Mouse (Mus musculus) left cerebral cortex, postnatal 10 days (tissue): ENCODE results near the gene Kcp. TPM values are rescaled to one million over a fixed set of nuclear protein-coding genes. Genes with fewer than 3 reads are reported as not detected.

ENCODE experiments used
- DNase-seq, 2 experiments: peaks; one replicate each; pipeline ENCODE4 v3.0.0; 2021 to 2022; ENCODE audit warnings: low spot score in 2 of 2, mixed read lengths in 1 of 2; ENCODE audit errors: extremely low spot score in 1 of 2
- intact Hi-C: fragments of 180-260 bp; cut with DNase I; formaldehyde crosslinking; loops from one replicate; pipeline ENCODE4 v1.15.1; 2025
- total RNA-seq, 2 experiments: library from RNA; stranded (reverse); gene quantifications; 2 replicates each; pipeline ENCODE4 v1.2.3; 2021

Kcp gene
- 1 to 10 TPM; 6.7 to 8.9 TPM for total RNA-seq

DNA sequence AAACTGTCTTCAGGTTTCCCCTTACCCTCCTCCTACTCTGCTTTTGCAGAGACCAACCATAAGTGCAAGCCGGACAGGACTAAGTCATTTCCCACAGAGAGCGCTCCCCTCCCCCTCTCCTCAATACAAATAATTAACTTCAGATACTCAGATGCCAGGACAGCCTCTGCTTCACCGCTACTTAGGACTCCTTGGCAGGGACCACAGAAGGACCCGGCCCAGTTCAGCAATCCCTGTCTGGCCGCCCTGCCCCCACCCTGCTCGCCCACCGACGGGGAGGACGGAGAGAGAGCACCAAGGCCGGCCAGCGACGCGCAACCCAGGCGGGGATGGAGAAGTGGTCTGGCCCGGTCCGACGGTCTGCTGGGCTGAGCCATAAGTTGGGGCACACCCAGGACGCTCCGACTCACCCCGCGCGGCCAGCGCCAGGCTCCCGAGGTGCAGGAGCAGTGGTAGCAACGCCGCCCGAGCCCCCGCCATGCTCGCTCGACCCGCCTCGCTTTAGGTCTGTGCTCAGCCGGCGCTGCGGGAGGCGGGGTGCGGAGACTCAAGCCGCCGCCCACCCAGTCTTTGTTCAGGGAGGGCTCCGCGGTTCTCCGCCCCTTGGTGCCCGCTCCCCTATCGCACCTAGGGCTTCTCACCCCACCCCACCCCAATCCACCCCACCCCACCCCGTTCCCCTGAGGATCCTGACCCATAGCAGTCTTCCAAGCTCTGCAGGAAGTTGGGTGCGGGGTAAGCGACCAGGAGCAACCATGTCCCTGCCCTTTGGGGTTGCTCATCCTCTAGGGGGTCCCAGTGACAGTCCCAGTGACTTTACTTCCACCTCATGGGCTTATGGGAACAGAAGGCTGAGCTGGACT is at the start of gene Kcp:
Gene Kcp (minus strand): TSS at position 506 of the 863 bp plus-strand sequence.
- peak in 1 of 2 experiments; percentile 67 for DNase-seq
- intact Hi-C loops: no loop called here

DNA sequence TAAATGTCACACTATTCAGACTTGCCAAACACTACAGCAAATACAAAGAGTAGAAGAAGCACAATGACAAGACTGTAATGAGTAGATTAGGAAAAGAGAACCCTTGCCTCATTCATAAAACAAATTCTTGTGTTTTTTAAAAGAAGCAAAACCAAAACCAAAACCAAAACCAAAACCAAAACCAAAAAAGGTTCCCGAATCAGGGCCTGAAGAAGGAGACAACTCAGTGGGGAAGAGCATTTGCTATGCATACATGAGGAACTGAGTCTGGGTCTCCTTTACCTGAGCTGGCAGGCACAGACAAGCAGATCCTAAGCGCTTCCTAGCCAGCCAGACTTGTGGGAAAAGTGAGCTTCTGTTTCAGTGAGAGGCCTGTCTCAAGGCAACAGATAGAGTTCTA is 49.4 kb upstream of the Kcp start:
- DNase-seq: no peak
- intact Hi-C loops: no loop called here

DNA sequence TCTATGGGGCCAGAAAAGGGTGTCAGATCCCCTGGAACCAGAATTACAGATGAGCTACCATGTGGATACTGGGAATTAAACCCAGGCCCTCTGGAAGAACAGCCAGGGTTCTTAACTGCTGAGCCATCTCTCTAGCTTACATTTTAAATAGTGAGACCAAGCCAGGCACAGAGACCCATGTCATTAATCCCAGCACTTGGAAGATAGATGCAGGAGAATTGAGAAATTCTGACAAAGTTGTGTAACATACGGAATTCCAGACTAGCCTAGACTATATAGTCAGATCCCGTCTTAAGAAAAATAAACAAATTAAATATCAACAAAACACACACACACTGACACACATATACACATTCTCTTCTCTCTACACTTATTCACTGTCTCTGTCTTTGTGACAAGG is 44.8 kb upstream of the Kcp start:
- intact Hi-C loops: no loop called here
- DNase-seq: no peak

DNA sequence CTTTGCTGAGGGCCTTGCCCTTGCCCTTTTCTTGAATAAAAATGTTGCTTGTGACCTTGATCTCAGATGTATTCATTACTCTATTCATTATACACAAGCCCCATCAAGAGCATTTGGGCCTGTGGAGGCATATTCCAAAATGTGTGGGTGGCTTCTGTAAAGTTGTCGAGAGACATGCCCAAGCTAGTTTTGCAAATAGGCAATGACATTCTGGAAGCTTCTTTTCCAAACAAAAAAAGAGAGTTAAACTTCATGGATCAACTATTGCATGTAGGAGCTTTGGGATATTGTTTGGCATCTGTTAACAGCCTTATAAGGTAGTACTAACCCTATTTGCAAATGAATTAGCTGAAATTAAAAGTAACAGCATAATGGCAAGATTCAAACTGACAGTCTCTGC is 40.3 kb upstream of the Kcp start:
- DNase-seq: no peak
- intact Hi-C loops: loop anchor here (5.0 kb wide), 1 partner anchor 39 kb away; no protein-coding TSS in a partner anchor

- DNase-seq: no peak
- intact Hi-C loops: loop anchor here (5.0 kb wide), 1 partner anchor 40 kb away; no protein-coding TSS in a partner anchor
These were observed 39.8 kb upstream of the Kcp start for GRCm38 (mm10) chr6:29547582-29547981.

GRCm38 (mm10) chr6:29545611-29546010 is 37.9 kb upstream of the Kcp start:
- intact Hi-C loops: loop anchor here (5.0 kb wide), 1 partner anchor 42 kb away; no protein-coding TSS in a partner anchor
- DNase-seq: no peak

DNA sequence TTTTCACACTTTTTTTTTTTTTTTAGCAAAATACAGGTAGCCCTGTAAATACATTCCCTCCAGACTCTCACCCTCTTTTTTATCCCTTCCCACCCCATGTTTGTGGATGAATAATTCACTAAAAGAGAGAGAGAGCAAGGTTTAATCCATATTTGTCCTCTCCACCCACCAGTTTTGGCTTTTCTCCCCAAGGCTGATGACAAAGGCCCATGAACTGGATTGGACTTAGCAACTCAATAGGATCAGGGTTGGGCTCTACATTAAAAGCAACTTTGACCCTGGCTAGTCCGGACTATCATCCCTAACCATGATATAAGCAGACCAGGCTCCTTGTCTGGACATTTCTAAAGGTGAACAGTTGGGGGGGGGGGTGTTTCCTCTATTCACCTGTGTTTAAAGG is 33.2 kb upstream of the Kcp start:
- intact Hi-C loops: no loop called here
- no peak for DNase-seq

- DNase-seq: no peak
- intact Hi-C loops: no loop called here
These were observed 32.5 kb upstream of the Kcp start for GRCm38 (mm10) chr6:29540223-29540622.

GRCm38 (mm10) chr6:29539502-29539901 is 31.8 kb upstream of the Kcp start:
- intact Hi-C loops: no loop called here
- DNase-seq: no peak

DNA sequence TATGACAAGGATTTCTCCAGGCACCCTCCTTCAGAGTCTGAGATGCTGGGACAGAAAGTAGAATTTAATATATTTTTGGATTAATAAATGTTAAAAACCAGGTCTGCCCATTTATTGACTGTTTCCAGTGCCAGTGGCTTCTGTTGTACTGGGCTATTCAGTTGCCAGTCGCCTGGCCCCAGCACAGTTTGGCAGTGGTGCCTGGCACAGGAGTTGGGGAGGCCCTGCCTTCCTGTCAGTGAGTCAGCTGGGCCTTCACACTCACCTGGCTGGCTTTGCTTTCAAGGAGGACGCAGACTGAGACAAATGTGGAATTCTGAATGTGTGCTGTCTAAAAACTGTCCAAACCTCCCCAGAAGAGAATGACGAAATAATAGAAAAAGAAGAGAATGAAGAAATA is 29.5 kb upstream of the Kcp start:
- intact Hi-C loops: no loop called here

GRCm38 (mm10) chr6:29536651-29537193 is 29.0 kb upstream of the Kcp start:
- peak in 1 of 2 experiments; percentile 42 for DNase-seq
- intact Hi-C loops: no loop called here

More for the DNA sequence above, 29.5 kb upstream of the Kcp start:
- no peak for DNase-seq

DNA sequence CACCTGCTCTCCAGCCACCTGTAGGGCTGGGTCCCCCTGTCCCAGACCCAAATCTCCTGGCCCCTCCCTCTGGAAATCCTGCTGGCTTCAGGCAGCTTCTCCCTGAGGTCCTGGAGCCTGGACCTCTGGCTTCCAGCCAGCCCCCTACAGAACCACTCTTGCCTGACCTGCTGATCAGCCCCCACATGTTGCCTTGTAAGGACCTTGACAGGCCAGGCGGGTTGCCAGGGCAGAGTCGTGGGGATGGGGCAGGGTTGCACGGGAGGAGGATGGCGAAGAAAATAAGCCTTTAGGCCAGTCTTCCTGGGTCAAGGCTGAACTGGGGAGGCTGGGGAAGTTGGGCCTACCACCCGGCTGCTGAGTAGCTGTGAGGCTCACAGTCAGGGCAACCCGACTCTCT is 27.6 kb upstream of the Kcp start:
- intact Hi-C loops: no loop called here
- peak in 1 of 2 experiments; percentile 57 for DNase-seq

DNA sequence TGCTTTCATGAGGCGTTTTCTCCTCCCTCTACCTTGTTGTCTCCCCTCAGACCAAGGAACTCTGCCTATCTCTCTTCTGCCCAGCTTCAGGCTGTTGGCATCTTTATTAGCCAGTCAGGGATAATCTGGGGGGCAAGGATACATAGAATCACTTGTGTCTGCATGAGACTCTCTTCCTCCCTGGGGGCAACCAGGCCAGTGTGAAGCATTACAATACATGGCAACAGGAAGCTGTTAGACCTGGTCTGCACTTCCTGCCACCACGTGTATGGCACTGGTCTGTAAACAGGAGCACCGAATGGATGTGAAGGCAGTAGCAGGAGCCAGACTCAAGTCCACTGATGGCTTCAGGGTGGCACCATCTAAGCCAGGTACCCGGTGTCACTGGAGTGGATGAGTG is 22.3 kb upstream of the Kcp start:
- intact Hi-C loops: no loop called here
- no peak for DNase-seq

DNA sequence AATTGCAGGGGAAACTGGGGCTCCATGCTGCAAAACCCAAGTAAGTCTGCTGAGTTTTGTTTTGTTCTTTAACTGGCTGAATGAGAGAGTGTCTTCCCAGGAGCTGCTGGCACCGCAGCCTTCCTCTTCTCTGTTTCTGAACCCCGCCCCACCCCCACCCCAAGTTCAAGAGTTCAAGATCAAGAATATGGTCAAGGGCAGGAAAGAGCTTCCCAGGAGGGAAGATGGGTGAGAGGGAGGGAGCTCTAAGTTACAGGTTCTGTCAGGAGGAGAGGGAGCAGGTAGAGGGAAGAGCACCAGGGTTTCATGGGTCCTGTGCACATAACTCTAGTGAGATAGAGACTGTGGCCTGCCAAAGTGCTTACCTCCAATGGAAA is 21.7 kb upstream of the Kcp start:
- intact Hi-C loops: no loop called here
- no peak for DNase-seq

- intact Hi-C loops: no loop called here
- no peak for DNase-seq
These were observed 21.1 kb upstream of the Kcp start for GRCm38 (mm10) chr6:29528561-29529443.

GRCm38 (mm10) chr6:29528165-29528505 is 20.4 kb upstream of the Kcp start:
- no peak for DNase-seq
- intact Hi-C loops: no loop called here

DNA sequence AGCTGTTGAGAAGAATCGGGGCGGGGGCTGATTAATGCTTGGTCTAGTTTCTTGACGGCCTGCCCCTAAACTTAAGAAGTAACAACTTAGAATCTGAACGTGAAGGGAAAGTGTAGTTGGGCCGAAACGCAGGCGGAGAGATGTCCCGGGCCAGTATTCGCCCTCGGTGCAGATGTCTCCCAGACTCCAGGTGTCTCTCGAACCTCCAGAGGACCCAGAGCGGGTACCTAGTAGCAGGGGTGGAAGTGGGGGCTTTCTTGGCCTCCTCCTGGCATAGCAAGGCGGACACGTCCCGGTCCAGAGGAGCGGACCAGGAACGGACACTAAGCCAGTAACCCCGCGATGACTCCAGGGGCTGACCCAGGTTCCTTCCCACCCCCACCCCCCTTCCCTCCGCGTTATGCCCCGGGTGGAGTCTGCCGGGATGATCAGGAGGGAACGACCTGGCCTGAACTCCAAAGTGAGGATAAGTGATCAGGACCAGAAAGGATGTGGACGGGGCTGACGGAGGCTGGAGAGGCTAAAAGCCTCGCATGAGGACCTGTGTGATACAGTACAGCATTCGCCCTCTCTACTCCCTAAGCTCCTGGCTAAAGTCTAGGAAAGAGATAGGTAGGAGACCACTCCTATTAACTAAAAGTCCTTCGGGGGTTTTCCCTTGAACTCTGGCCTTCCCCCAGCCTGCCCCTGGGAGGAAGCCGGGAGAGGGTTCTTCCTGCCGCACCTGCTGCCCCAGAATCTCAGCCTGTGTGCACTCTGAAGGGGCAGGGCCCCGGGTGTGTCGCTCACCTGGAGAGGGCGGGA is 19.8 kb upstream of the Kcp start:
- no peak for DNase-seq
- intact Hi-C loops: no loop called here

DNA sequence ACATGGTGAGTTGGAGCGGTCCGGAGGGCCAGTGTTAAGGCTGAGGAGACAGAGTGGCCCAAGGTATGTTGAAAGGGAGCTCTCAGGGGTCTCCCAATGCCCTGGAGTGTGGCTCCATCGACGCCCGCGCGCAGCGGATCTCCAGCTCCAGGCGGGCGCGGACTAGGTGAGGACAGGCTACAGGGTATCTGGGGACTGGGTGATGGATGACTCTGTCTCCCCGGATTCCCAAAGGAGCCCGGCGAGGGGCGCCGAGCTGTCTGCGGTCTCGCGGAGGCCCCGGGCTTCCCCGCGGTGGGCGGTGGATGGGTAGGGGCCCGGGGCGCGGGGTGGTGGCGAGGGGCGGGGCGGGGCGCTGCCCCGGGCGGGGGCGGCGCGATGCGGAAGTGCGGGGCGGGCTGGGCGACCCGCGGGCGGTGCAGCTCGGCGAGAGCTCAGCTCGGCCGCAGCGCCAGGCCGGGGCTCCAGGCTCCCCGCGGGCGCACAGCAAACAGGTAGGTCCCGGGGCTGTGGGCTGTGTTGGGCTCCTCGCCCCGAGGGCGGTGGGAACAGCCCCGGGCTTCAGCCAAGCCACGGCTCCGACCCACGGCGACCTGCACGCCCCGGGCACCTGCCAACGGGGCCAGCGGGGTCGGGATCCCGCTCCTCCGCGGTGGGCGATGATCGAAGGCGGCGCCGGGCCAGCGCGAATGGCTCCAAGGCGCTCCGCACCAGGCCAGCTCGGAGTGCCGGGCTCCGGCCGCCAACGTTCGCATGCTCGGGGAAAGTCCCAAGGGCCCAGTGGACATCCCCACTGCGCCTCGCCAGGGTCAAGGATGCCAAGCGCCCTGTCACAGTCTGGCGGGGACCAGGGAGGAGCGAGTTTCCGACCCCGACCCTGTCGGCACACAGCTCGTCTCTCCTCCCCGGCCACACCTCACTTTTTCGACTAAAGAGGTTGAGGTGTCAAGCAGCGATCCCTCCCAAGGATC is 18.8 kb upstream of the Kcp start, which contains the start of gene Irf5:
Gene Irf5 (plus strand): TSS at position 345 of the 971 bp plus-strand sequence.
- peak in 1 of 2 experiments; percentile 52 for DNase-seq
- intact Hi-C loops: no loop called here
